Mouse (Mus musculus) G1E (cell line): ENCODE measurements around the gene Mid2. TPM values are rescaled to one million over a fixed set of nuclear protein-coding genes. Genes with fewer than 3 reads are reported as not detected.

Experiments used
- ATAC-seq: 2 replicates; pipeline ENCODE4 v1.8.0; 2016; ENCODE audit warnings: mild to moderate bottlenecking; ENCODE audit not compliant: insufficient number of reproducible peaks, poor library complexity, low FRiP score, severe bottlenecking; ENCODE audit errors: extremely low read depth
- DNase-seq: peaks from one replicate; pipeline ENCODE4 v3.0.0; 2012; ENCODE audit warnings: low spot score
- H3K27me3 ChIP-seq: 2 replicates; pipeline ENCODE4 v1.6.1; 2012; ENCODE audit warnings: mild to moderate bottlenecking, low read length, inconsistent platforms; ENCODE audit not compliant: insufficient read depth
- H3K36me3 ChIP-seq: replicated peaks from 2 replicates; pipeline ENCODE3; 2012; ENCODE audit warnings: mild to moderate bottlenecking, inconsistent platforms
- H3K4me1 ChIP-seq: 2 replicates; pipeline ENCODE4 v1.6.1; 2012; ENCODE audit warnings: low read depth, low read length, inconsistent platforms, mixed read lengths; ENCODE audit not compliant: insufficient read depth
- H3K4me3 ChIP-seq: 2 replicates; pipeline ENCODE4 v1.5.1; 2012; ENCODE audit warnings: low read depth, mild to moderate bottlenecking, inconsistent platforms, low read length, moderate library complexity, mixed read lengths
- H3K9me3 ChIP-seq: replicated peaks from 2 replicates; pipeline ENCODE4 v1.6.1; 2012; ENCODE audit warnings: inconsistent platforms
- CTCF ChIP-seq: IDR thresholded peaks from 2 replicates; pipeline ENCODE4 v1.5.1; 2012; ENCODE audit warnings: low read depth, low read length, inconsistent platforms, mixed read lengths
- GATA1 ChIP-seq: IDR thresholded peaks from 2 replicates; pipeline ENCODE4 v1.6.1; 2012; ENCODE audit warnings: borderline replicate concordance, low read length, inconsistent platforms, mixed read lengths
- GATA2 ChIP-seq: IDR thresholded peaks from 2 replicates; pipeline ENCODE4 v1.6.1; 2012; ENCODE audit warnings: low read depth, low read length, inconsistent platforms, borderline replicate concordance
- POLR2AphosphoS5 ChIP-seq: IDR thresholded peaks from 2 replicates; pipeline ENCODE4 v1.6.1; 2012; ENCODE audit warnings: low read depth, low read length, inconsistent platforms; ENCODE audit not compliant: insufficient replicate concordance
- TAL1 ChIP-seq: conservative IDR thresholded peaks from 2 replicates; pipeline ENCODE4 v1.6.1; 2012; ENCODE audit warnings: low read depth, low read length, inconsistent platforms, mixed read lengths
- polyA plus RNA-seq: library from polyadenylated mRNA; stranded (reverse); fragments of >175 nt; gene quantifications from 2 replicates; pipeline ENCODE4 v1.2.3, GENCODE M21; 2012
- total RNA-seq, 2 experiments: library from RNA; stranded (forward) in 1 of 2; stranded (reverse) in 1 of 2; fragments of 200-1000 nt in 1 of 2; fragments of >200 nt in 1 of 2; fragmentation: Nextera tagmentation in 1 of 2; gene quantifications; 2 replicates each; pipeline ENCODE4 v1.2.3; 2014 to 2017

Mid2 gene
- total RNA-seq (2014; fragmentation: Nextera tagmentation) (0.24 TPM in 1 of 2 replicates, not detected in the other), total RNA-seq (2017) (0.06 and 0.11 TPM in 2 replicates), polyA plus RNA-seq (not detected in 2 replicates)

- ATAC-seq = no peak
Measured at GRCm38 (mm10) chrX:140664479-140665241, at the start of gene Mid2. Gene Mid2 (plus strand): TSS chrX:140664599.

GRCm38 (mm10) chrX:140624875-140625594 is 39.4 kb upstream of the Mid2 start:
- H3K36me3 ChIP-seq = no peaks in the 10 kb centered on the region
- TF ChIP-seq POLR2AphosphoS5 (no peak), TAL1 (no peak), GATA2 (no peak), CTCF (no peak)
- 0 out of 2 replicates have a peak, but pooled peaks cover 2% of the 10 kb centered on the region for H3K27me3 ChIP-seq
- H3K4me1 ChIP-seq = no peaks in the 10 kb centered on the region
- no peaks in the 10 kb centered on the region for H3K9me3 ChIP-seq
- H3K4me3 ChIP-seq = no peak overlapping the region
- no peak for DNase-seq
- no peak for ATAC-seq

More at GRCm38 (mm10) chrX:140664479-140665241, at the start of gene Mid2:
- H3K36me3 ChIP-seq = no peaks in the 10 kb centered on the region
- no peaks in the 10 kb centered on the region for H3K9me3 ChIP-seq
- H3K27me3 ChIP-seq = no peaks in the 10 kb centered on the region
- H3K4me1 ChIP-seq = no peaks in the 10 kb centered on the region
- TF ChIP-seq GATA2 = no peak
- TF ChIP-seq POLR2AphosphoS5 = no peak
- H3K4me3 ChIP-seq = no peak within 1 kb of the TSS
- DNase-seq = no peak

GRCm38 (mm10) chrX:140638028-140638427 is 26.4 kb upstream of the Mid2 start:
- Histone ChIP-seq H3K36me3 (no peaks in the 10 kb centered on the region), H3K4me1 (no peaks in the 10 kb centered on the region), H3K4me3 (no peak overlapping the region), H3K27me3 (no peaks in the 10 kb centered on the region), H3K9me3 (no peaks in the 10 kb centered on the region)
- DNase-seq = no peak
- no peak for ATAC-seq
- no peak for TF ChIP-seq TAL1
- TF ChIP-seq GATA2 = no peak
- TF ChIP-seq POLR2AphosphoS5 = no peak
- TF ChIP-seq GATA1 = no peak
- TF ChIP-seq CTCF = no peak

GRCm38 (mm10) chrX:140639592-140639991 is 24.8 kb upstream of the Mid2 start:
- H3K36me3 ChIP-seq = no peaks in the 10 kb centered on the region

GRCm38 (mm10) chrX:140660731-140661130 is 3.7 kb upstream of the Mid2 start:
- no peaks in the 10 kb centered on the region for H3K36me3 ChIP-seq
- no peaks in the 10 kb centered on the region for H3K27me3 ChIP-seq
- H3K4me3 ChIP-seq = no peak overlapping the region
- ATAC-seq (no peak), DNase-seq (no peak)
- no peaks in the 10 kb centered on the region for H3K4me1 ChIP-seq
- TF ChIP-seq CTCF (no peak), GATA1 (no peak), GATA2 (no peak)
- no peaks in the 10 kb centered on the region for H3K9me3 ChIP-seq

More at GRCm38 (mm10) chrX:140639592-140639991, 24.8 kb upstream of the Mid2 start:
- H3K9me3 ChIP-seq = no peaks in the 10 kb centered on the region
- ATAC-seq (no peak), DNase-seq (no peak)
- TF ChIP-seq POLR2AphosphoS5 (no peak), GATA2 (no peak), CTCF (no peak), GATA1 (no peak), TAL1 (no peak)
- H3K4me3 ChIP-seq = no peak overlapping the region
- no peaks in the 10 kb centered on the region for H3K27me3 ChIP-seq
- no peaks in the 10 kb centered on the region for H3K4me1 ChIP-seq

- no peak for ATAC-seq
- TF ChIP-seq POLR2AphosphoS5 (no peak), CTCF (no peak)
- no peaks in the 10 kb centered on the region for H3K27me3 ChIP-seq
Measured at GRCm38 (mm10) chrX:140663516-140663915, 883 bp upstream of the Mid2 start.

More at GRCm38 (mm10) chrX:140663516-140663915, 883 bp upstream of the Mid2 start:
- DNase-seq = no peak
- Histone ChIP-seq H3K4me1 (no peaks in the 10 kb centered on the region), H3K4me3 (no peak overlapping the region), H3K36me3 (no peaks in the 10 kb centered on the region), H3K9me3 (no peaks in the 10 kb centered on the region)
